Mouse (Mus musculus) liver, postnatal 0 days (tissue): ENCODE measurements around the gene Magix. TPM values are rescaled to one million over a fixed set of nuclear protein-coding genes. Genes with fewer than 3 reads are reported as not detected.

ENCODE experiments used
- ATAC-seq: fragments of 200-750 bp; cut with Nextera tagmentation; 2 replicates; pipeline ENCODE4 v1.8.0; 2017; ENCODE audit warnings: mild to moderate bottlenecking, moderate library complexity
- DNase-seq: peaks from one replicate; pipeline ENCODE4 v3.0.0-alpha.2; 2016
- H3K27ac ChIP-seq: fragments of 300-500 bp; sonication (generic); 2 replicates; pipeline ENCODE4 v1.5.1; 2014; ENCODE audit warnings: antibody characterized with exemption, moderate library complexity, mild to moderate bottlenecking, low read depth
- H3K27me3 ChIP-seq: fragments of 300-500 bp; sonication (generic); 2 replicates; pipeline ENCODE4 v1.6.1; 2014; ENCODE audit warnings: low read length, control low read depth, mixed read lengths; ENCODE audit not compliant: insufficient read depth
- H3K36me3 ChIP-seq: fragments of 300-500 bp; sonication (generic); replicated peaks from 2 replicates; pipeline ENCODE4 v1.6.1; 2014; ENCODE audit warnings: mild to moderate bottlenecking, control low read depth, low read length, moderate library complexity, mixed read lengths; ENCODE audit not compliant: insufficient read depth
- H3K4me1 ChIP-seq: fragments of 300-500 bp; sonication (generic); 2 replicates; pipeline ENCODE4 v1.6.1; 2014; ENCODE audit warnings: antibody characterized with exemption, mild to moderate bottlenecking, control low read depth; ENCODE audit not compliant: insufficient read depth
- H3K4me2 ChIP-seq: fragments of 300-500 bp; sonication (generic); 2 replicates; pipeline ENCODE4 v1.6.1; 2014; ENCODE audit warnings: low read depth, mild to moderate bottlenecking, low read length, moderate library complexity, mixed read lengths
- H3K4me3 ChIP-seq: fragments of 300-500 bp; sonication (generic); 2 replicates; pipeline ENCODE4 v1.5.1; 2014; ENCODE audit warnings: low read depth, low read length
- H3K9ac ChIP-seq: fragments of 300-500 bp; sonication (generic); replicated peaks from 2 replicates; pipeline ENCODE4 v1.6.1; 2014; ENCODE audit warnings: mild to moderate bottlenecking, moderate library complexity
- H3K9me3 ChIP-seq: fragments of 300-500 bp; sonication (generic); 2 replicates; pipeline ENCODE4 v1.6.1; 2016; ENCODE audit warnings: mild to moderate bottlenecking, control low read depth, low read length, mixed read lengths
- CTCF ChIP-seq: sonication (generic); IDR thresholded peaks from 2 replicates; pipeline ENCODE4 v1.5.1; 2016; ENCODE audit warnings: antibody characterized with exemption, low read depth
- EP300 ChIP-seq: IDR thresholded peaks from 2 replicates; pipeline ENCODE4 v1.6.1; 2016; ENCODE audit warnings: antibody characterized with exemption, low read depth, mild to moderate bottlenecking
- WGBS: fragments of 180-500 bp; shearing (Covaris S2); extraction: QIAGEN DNeasy Blood & Tissue Kit; methylation state at CpG from one replicate; pipeline ENCODE4 v1.1.7; 2014; ENCODE audit not compliant: insufficient replicate concordance; 5-methylcytosine and 5-hydroxymethylcytosine counted together
- polyA plus RNA-seq: library from polyadenylated mRNA; unstranded; fragments of >200 nt; fragmentation: Nextera tagmentation; extraction: Ambion mirVana; gene quantifications from 2 replicates; pipeline ENCODE4 v1.2.1, GENCODE M21; 2015

Magix gene
- polyA plus RNA-seq, result 2.4 TPM in 2 replicates

- Histone ChIP-seq H3K27me3 (no peaks in the 10 kb centered on the region), H3K27ac (no peak within 1 kb of the TSS), H3K36me3 (no peaks in the 10 kb centered on the region), H3K9me3 (no peaks in the 10 kb centered on the region), H3K9ac (no peak within 1 kb of the TSS), H3K4me2 (peak within 1 kb of the TSS; percentile 70), H3K4me1 (no peaks in the 10 kb centered on the region; the same call in 1 of the 2 replicates), H3K4me3 (peak within 1 kb of the TSS; percentile 29)
- TF ChIP-seq CTCF, result no peak
- no peak for TF ChIP-seq EP300
- ATAC-seq (peak; percentile 64), DNase-seq (peak; percentile 50)
- WGBS, result 56% methylated on average over 13 of the region's 14 CpGs
These were observed at the start of gene Magix for GRCm38 (mm10) chrX:7680864-7681263. TSS of gene Magix (minus strand) at chrX:7681251.

GRCm38 (mm10) chrX:7728922-7729265 is 47.8 kb upstream of the Magix start:
- Histone ChIP-seq H3K27ac (no peak overlapping the region), H3K27me3 (no peaks in the 10 kb centered on the region), H3K36me3 (peaks cover 14% of the 10 kb centered on the region; the same call in 1 of the 2 replicates), H3K4me2 (peak overlapping the region; percentile 71), H3K4me3 (peak overlapping the region; percentile 38), H3K4me1 (no peaks in the 10 kb centered on the region), H3K9ac (no peak overlapping the region), H3K9me3 (no peaks in the 10 kb centered on the region)
- ATAC-seq (no peak), DNase-seq (no peak)
- TF ChIP-seq EP300 (no peak), CTCF (no peak)
- 41% methylated on average over 4 of the region's 4 CpGs for WGBS

- ATAC-seq (peak; percentile 92), DNase-seq (peak; percentile 66)
- 20% methylated on average over 35 of the region's 42 CpGs for WGBS
- H3K4me1 ChIP-seq, result no peaks in the 10 kb centered on the region
- H3K27ac ChIP-seq, result peak within 1 kb of the TSS; percentile 39; the same call in 1 of the 2 replicates
- peak within 1 kb of the TSS; percentile 71 for H3K4me2 ChIP-seq
- TF ChIP-seq EP300 (no peak), CTCF (no peak)
- H3K4me3 ChIP-seq, result peak within 1 kb of the TSS; percentile 38
- no peaks in the 10 kb centered on the region for H3K9me3 ChIP-seq
- H3K27me3 ChIP-seq, result no peaks in the 10 kb centered on the region
- H3K36me3 ChIP-seq, result peaks cover 14% of the 10 kb centered on the region; the same call in 1 of the 2 replicates
- H3K9ac ChIP-seq, result no peak within 1 kb of the TSS
These were observed 47.3 kb upstream of the Magix start, which contains the start of gene Praf2 for GRCm38 (mm10) chrX:7728215-7728921. TSS of gene Praf2 (plus strand) at chrX:7728439.

- H3K36me3 ChIP-seq, result peaks cover 14% of the 10 kb centered on the region; the same call in 1 of the 2 replicates
- WGBS, result 82% methylated on average over 13 of the region's 13 CpGs
- H3K4me2 ChIP-seq, result no peak overlapping the region
- no peak for TF ChIP-seq EP300
- no peak for TF ChIP-seq CTCF
- no peak overlapping the region for H3K9ac ChIP-seq
- no peak overlapping the region for H3K27ac ChIP-seq
- ATAC-seq (no peak), DNase-seq (no peak)
- no peaks in the 10 kb centered on the region for H3K27me3 ChIP-seq
- H3K4me1 ChIP-seq, result no peaks in the 10 kb centered on the region
- H3K9me3 ChIP-seq, result no peaks in the 10 kb centered on the region
- H3K4me3 ChIP-seq, result no peak overlapping the region
These were observed 46.1 kb upstream of the Magix start for GRCm38 (mm10) chrX:7727176-7727575.

- Histone ChIP-seq H3K4me1 (no peaks in the 10 kb centered on the region), H3K27me3 (no peaks in the 10 kb centered on the region), H3K4me2 (no peak overlapping the region), H3K9ac (no peak overlapping the region), H3K4me3 (no peak overlapping the region), H3K27ac (no peak overlapping the region), H3K9me3 (no peaks in the 10 kb centered on the region), H3K36me3 (peaks cover 14% of the 10 kb centered on the region; the same call in 1 of the 2 replicates)
- TF ChIP-seq CTCF (no peak), EP300 (no peak)
- DNase-seq (no peak), ATAC-seq (no peak)
- WGBS, result 84% methylated on average over 12 of the region's 12 CpGs
These were observed 44.8 kb upstream of the Magix start for GRCm38 (mm10) chrX:7725841-7726240.

- Histone ChIP-seq H3K27ac (no peak overlapping the region), H3K4me2 (no peak overlapping the region), H3K9me3 (no peaks in the 10 kb centered on the region), H3K9ac (no peak overlapping the region), H3K4me1 (no peaks in the 10 kb centered on the region), H3K4me3 (no peak overlapping the region), H3K27me3 (no peaks in the 10 kb centered on the region), H3K36me3 (peaks cover 14% of the 10 kb centered on the region; the same call in 1 of the 2 replicates)
- TF ChIP-seq CTCF, result no peak
- no peak for TF ChIP-seq EP300
- DNase-seq (no peak), ATAC-seq (no peak)
- 84% methylated on average over 7 of the region's 7 CpGs for WGBS
These were observed 43.1 kb upstream of the Magix start for GRCm38 (mm10) chrX:7724135-7724534.
